Mouse (Mus musculus) thymus, adult 2 months (tissue): ENCODE results near the gene Plekhg2.

Experiments used
- CTCF ChIP-seq: fragments of 200-500 bp; IDR thresholded peaks from 2 replicates; pipeline ENCODE4 v1.5.1; 2012; ENCODE audit warnings: mild to moderate bottlenecking, control low read depth, low read length, moderate library complexity, borderline replicate concordance; ENCODE audit not compliant: control insufficient read depth, poor library complexity, insufficient read depth; ENCODE audit errors: extremely low read depth
- POLR2A ChIP-seq: fragments of 200-500 bp; IDR thresholded peaks from 2 replicates; pipeline ENCODE4 v1.6.1; 2012; ENCODE audit warnings: mild to moderate bottlenecking, low read length, control low read depth, moderate library complexity; ENCODE audit not compliant: control insufficient read depth, poor library complexity, insufficient read depth; ENCODE audit errors: extremely low read depth

DNA sequence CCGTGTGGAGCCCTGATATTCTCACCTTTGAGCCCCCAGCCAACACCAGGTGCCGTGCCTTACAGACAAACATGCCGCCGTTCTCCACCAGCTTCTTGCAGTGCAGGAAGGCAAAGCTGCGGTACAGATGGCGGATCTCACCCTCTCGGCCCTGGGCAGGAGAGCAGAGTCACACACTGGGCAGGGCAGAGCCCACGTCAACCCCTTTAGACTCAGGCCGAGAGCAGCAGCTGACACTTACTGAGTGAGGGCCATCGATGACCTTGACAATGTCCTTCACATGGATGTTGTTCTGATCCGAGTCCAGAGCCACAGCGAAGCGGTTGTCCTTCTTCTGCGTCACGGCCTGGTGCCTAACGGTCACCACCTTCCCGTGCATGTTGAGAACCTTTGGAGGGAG, 53.7 kb downstream of the Plekhg2 start:
- TF ChIP-seq POLR2A (no peak), CTCF (no peak)
